Mouse (Mus musculus): ENCODE measurements around the gene Alg12.

The Alg12 gene

DNA sequence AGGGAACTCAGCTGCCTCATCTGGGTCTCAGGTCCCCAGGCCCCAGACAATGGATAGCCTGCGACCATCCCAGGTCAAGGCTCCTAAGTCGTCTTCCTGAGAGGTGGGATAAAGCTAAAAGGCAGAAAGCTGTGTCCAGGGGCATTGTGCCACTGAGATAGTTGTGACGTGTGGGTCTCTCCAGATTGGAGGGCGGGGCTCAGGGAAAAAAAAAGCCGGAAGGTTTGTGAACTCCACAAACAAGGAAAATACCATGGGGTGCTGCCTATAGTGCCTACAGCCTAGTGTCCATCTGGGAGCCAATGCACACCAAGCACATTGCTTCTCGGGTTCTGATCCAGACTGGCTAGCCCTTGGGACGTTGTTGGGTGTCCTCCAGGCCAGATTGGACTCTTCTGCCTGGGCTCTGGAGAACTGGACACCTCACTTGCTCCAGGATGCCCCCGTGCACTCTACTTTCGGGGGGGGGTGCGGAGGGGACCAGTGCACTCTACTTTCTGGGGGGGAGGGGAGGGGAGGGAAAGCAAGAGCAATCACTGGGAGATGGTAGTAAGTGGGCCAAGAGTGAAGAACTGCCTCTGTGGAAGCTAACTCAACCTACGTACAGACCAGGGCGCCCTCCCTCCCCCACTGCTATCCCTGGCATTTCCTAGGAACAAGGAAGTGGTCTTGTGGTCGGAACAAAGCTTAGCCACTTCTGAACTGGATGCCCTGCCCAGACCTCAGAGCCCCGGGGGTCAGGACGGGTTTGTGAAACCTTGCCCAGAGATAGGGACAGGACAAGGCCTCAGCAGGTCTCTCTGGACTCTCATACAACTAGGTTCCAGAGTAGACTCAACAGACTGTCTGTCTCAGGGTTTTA is 36.1 kb upstream of the Alg12 start:
- no peak for DNase-seq (ENCODE audit: low spot score in 2 of 2)

DNA sequence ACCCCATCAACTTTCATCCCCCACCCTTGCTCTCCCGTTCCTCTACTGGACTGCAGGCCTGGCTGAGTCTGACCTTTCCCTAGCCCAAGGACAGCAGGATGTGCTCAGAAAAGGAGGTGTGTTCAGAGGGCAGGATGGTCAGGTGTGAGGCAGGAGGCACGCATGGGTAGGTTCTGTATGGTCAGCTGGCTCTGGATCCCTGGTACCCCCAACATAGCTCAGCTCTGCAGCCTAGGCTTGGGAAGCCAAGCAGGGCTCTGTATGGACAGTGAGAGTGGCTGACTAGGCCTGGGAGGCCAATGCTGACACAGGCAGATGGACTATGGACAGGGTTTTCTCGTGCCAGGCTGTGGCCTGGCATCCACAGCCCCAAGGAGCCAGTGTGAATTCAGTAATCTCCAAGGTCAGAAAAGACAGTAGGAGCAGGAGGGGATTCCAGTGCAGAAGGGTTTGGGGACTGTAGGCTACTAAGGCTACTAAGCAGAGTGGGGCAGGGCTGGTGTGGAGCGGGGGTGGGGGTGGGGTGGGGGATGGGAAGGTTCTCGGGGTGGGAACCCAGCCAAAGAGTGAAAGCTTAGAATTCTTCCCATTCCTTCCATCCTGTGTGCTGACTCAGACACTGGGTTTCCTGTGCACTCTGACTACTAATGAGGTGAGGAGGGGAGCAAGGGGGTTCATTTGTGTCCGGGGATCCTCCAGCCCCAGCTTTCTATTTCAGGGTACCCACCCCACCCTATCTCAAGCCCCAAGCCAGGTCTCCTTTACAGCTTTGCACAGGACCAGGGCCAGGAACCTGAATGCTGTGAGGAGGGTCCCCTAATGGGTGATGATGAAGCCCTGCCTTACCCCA is 35.2 kb upstream of the Alg12 start:
- no peak for DNase-seq (ENCODE audit: low spot score in 2 of 2)

DNA sequence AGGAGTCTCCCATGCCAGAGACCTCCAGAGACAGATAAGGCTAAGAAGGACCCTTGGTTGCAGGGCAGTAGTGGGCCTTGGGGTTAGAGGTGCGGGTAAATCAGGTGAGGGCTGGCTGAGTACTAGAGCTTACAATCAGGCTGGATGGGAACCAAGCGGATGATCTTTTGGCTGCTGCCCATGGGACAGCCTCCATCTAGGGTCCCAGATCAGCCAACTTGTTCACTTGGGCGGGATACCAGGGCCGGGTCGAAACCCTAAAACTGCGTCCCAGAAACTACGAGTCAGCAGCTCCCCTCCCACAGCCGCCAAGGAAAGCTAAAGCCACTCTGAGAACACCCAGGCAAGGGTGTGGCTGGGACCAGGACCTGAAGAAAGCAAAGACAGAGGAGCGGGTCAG is 34.0 kb upstream of the Alg12 start:
- no peak for DNase-seq (ENCODE audit: low spot score in 2 of 2)

GRCm38 (mm10) chr15:88851507-88852149 is 32.5 kb upstream of the Alg12 start:
- no peak for DNase-seq (ENCODE audit: low spot score in 2 of 2)

DNA sequence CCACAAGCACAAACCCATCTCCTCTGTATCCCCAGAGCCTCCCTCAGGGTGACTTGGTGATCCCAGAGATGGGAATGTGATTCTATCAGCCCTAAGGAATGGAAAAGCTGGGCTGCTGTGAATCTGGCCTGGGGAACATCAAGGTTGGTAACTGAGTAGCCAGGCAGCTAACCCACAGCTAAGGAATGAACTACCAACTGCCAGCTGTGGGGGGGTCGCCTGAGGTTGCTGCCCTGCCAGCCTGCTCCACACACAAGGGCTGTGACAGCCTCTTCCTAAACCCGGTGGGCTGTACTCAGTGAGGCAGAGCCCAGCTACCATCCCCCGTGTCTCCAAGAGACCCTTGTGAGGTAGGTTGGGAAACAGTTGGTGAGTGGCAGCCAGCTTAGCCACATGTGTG is 32.0 kb upstream of the Alg12 start:
- no peak for DNase-seq (ENCODE audit: low spot score in 2 of 2)

DNA sequence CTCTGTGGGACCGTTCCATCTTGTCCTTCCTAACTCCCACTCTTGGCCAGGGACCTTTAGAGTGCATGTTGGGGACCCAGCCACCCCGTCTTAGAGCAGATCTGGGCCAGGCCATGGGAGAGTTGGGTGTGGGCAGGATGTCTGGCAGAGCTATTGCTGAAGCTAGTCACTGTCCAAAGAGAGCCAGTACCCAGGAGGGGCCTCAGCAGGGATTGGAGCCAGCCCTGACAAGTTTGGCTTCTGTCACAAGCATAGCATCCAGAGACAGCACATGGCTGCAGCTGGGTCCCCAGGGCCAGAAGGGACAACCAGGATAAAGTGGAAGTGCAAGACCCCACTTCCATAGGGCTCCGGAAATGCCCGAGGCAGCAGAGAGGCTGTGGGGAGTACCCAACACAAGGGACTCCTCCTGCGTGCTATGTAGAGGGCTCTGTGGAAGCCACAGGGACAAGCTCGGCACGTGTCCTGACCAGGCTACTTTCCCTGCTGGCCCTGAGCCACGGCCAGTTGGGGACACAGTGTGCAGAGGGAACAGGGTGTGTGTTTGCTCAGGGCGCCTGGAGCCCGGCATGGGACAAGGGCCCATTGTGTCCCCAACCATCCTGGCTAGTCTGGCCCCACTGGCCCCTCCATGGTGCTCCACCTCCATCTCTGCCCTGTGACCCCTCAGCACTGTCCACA is 31.2 kb upstream of the Alg12 start:
- DNase-seq (ENCODE audit: low spot score in 2 of 2) = no peak

DNA sequence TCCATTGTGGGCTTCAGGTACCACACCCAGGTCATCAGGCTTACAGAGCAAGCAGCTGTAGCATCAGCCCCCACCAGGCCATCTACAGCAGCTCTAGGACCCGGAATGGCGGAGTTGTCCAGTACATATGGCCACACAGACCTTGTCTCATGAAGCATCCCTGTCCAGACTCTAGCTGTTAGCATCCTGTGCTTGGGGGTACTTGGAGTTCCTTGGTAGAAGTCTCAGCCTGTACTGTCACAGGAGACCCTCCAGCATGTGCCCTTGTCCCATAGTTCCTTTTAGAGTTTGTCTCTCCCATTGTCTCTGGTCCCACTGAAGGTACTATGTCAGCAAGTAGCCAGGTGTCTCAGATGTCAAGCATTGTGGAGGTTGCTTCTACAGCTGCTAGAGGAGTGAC is 30.5 kb upstream of the Alg12 start:
- DNase-seq (ENCODE audit: low spot score in 2 of 2) = no peak

DNA sequence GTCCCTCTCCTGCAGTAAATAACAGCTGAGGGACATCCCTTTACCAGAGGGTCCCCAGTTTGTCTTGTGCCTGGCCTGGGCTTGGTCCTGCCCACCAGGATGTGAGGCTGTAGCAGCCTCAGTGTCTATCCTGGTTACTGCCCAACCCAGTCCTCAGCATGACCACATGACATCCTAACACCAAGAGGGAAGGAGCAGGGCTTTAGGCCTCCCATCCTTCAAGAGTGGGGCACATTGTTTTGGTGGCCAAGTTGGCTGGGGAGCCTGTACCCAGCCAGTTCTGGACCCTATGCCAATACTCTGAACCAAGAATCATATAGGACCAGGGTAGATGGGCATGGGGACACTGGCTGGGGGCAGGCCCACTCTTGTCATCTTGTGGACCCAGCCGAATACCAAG is 29.5 kb upstream of the Alg12 start:
- DNase-seq (ENCODE audit: low spot score in 2 of 2) = no peak

- no peak for DNase-seq (ENCODE audit: low spot score in 2 of 2)
Observed at GRCm38 (mm10) chr15:88844966-88845365, 25.8 kb upstream of the Alg12 start.

GRCm38 (mm10) chr15:88843486-88844097 is 24.5 kb upstream of the Alg12 start:
- DNase-seq (ENCODE audit: low spot score in 2 of 2) = no peak

DNA sequence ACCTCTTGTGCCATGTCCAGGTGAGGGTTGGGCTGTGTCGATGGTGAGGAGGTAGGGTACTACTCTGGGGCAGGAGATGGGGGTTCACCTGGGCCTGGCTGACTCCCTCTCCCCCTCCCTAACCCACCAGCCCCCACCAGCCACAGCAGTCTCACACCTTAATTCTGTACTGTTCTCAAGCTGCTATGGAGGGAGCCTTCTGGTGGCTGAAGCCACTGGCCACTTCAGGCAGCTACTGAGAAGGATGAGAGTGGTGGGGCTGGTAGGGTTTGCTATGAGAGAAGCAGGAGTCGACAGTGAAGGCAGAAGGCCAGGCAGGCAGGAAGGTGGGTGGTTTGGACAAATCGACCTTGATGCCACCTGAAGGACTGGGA is 23.2 kb upstream of the Alg12 start:
- no peak for DNase-seq (ENCODE audit: low spot score in 2 of 2)

- no peak for DNase-seq (ENCODE audit: low spot score in 2 of 2)
Observed at GRCm38 (mm10) chr15:88841580-88842299, 22.6 kb upstream of the Alg12 start.

DNA sequence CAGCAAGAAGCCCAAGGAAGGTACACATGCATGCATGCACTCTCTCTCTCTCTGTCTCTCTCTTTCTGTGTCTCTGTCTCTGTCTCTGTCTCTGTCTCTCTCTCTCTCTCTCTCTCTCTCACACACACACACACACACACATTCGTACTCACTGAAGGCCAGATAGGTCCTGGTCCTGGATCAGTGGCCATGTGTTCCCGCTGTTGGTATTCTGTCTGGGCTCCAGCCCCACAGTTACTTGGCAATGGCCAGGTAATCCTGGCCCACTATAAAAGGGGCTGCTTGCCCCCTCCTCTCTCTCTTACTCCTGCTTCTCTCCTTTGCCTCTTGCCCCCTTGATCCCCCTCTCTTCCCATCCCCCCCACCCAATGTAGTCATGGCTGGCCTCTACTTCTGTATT is 22.0 kb upstream of the Alg12 start:
- no peak for DNase-seq (ENCODE audit: low spot score in 2 of 2)

DNA sequence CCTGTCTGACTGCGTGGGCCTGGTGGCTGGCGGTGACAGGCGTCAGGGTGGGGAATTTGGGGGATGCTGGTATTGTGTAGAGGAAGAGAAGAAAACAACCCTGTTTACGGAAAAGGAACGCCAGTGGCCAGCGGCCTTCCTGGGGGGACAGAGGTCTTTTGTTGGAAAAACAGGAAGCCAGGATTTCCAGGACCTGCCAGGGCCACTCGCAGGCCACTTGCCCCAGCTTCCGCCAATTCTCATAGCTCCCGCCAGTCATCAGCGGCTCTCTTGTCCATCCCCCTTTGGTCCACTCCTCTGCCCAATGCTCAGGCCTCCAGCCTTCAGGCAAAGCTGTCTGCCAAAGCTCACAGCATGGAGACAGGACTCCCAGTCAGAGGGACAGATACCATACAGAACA is 21.0 kb upstream of the Alg12 start:
- DNase-seq (ENCODE audit: low spot score in 2 of 2) = no peak

DNA sequence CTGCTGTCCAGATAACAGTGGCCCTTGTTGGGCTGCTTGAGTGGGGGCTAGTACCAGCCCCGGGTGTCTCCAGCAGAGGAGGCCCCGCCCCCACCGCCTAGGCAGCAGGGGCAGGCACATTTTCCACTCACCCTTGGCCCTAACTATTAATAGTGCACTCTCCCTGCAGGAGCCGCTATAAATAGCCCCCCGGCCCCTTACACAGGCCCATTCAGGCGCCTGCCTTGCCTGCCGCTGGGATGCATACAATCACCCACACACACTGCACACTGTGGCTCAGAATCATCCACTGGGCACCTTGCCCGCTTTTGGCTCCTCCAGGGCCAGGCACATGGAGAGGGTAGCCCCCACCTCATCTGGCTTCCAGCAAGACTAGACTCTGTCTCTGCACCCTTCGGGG is 20.2 kb upstream of the Alg12 start:
- DNase-seq (ENCODE audit: low spot score in 2 of 2) = no peak

DNA sequence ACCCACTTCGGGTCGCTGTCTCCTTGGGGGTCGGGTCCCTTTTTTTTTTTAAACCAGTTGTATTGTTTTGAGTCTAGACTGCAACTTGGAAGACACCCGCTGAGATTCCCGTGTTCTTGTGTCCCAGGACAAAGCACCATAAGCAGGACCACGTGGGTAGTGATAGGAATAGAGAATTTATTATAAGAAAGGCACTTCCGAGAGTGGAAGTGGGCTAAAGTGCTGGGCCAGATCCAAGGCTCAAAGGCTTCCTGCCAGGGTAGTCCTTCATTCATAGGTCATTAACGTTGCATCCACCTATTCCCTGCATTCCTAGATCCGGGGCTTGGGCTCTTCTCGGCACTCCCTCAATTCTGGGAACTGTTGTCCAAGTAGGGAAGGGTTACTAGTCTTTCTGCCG is 18.9 kb upstream of the Alg12 start:
- no peak for DNase-seq (ENCODE audit: low spot score in 2 of 2)

DNA sequence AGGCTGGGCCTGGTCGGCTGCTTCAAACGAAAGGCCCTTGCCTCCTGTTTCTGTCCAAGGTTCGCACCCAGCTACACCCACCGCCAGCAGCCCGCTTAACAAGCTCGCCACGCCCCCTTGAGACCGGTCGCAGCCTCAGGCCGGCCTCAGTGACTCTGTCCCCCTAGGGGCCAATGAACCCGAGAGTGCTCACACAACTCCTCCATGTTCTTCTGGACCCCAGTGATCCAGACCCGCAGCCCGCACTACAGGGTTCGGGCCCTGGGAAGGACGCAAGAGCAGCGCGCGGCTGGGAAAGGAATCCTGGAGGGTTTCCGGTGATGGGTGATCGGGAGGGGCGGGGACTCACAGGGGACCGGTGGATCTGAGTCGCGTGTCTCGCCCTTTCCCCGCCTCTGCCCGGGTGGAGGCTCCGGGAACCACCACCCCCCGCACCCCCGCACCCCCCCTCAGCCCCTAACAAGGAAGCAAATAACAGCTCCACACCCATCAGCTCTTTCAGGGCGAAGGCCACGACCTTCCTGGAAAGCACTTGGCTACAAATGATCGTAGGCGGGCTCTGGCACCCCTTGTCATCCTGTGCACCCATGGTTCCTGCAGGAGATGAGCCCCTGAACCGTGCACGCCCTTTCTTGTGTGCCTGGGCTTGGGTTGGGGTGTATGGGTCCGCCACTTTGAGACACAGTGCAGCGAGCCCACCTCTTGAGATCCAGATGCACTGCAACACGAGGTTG is 18.2 kb upstream of the Alg12 start:
- DNase-seq (ENCODE audit: low spot score in 2 of 2) = no peak

GRCm38 (mm10) chr15:88836571-88836970 is 17.5 kb upstream of the Alg12 start:
- DNase-seq (ENCODE audit: low spot score in 2 of 2) = no peak

- DNase-seq (ENCODE audit: low spot score in 2 of 2) = no peak
Observed at GRCm38 (mm10) chr15:88836031-88836430, 16.9 kb upstream of the Alg12 start.

- DNase-seq (ENCODE audit: low spot score in 2 of 2) = no peak
Observed at GRCm38 (mm10) chr15:88832536-88832935, 13.4 kb upstream of the Alg12 start.

Measured in spleen, postnatal 4 days (tissue).